Mouse (Mus musculus) cerebellum, adult 2 months (tissue): Measurements from ENCODE around the gene Tmem165.

Experiments
- CTCF ChIP-seq: fragments of 200-500 bp; IDR thresholded peaks from 2 replicates; pipeline ENCODE4 v1.5.1; 2011; ENCODE audit warnings: low read depth, mild to moderate bottlenecking, control low read depth, low read length, moderate library complexity, borderline replicate concordance; ENCODE audit not compliant: insufficient read depth
- POLR2A ChIP-seq: fragments of 200-500 bp; IDR thresholded peaks from 2 replicates; pipeline ENCODE4 v1.6.1; 2011; ENCODE audit warnings: low read length, control low read depth, borderline replicate concordance; ENCODE audit not compliant: insufficient read depth

DNA sequence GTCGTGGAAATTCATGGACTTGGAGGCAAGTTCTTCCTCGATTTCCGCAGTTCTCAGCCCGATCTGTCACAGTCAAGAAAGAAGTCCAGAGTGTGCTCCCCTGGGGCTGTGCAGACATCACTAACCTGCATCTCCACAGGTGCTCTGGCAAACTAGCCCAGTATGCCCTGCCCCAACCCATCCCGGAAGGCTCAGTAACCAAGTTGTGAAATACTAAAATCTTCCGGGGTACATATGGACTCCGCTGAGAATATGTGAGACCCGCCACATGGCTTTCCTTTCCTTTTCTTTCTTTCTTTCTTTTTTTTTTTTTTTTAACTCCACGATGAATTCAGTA lies 43.0 kb upstream of the Tmem165 start:
- no peak for TF ChIP-seq CTCF
- TF ChIP-seq POLR2A: no peak
